Mouse (Mus musculus): Measurements from ENCODE around the gene 2610507B11Rik. TPM values are rescaled to one million over a fixed set of nuclear protein-coding genes. Genes with fewer than 3 reads are reported as not detected.

2610507B11Rik gene
- total and polyA plus RNA-seq, 3 experiments = 75.8 to 80.5 (median 77.6) TPM

GRCm38 (mm10) chr11:78300917-78301316 lies 39.4 kb downstream of the 2610507B11Rik start:
- Histone ChIP-seq H3K4me3 (ENCODE audit: control insufficient read depth in 1 of 2, insufficient read depth in 1 of 2, low read depth in 2 of 2, low read length in 2 of 2) (peak overlapping the region; percentile 79 to 87), H3K4me1 (ENCODE audit: control insufficient read depth in 1 of 2, insufficient read depth in 2 of 2, low read length in 2 of 2) (peaks cover 9 to 14% of the 10 kb centered on the region in 2 experiments; a peak in 3 of 4 replicates), H3K9me3 (replicated peaks; ENCODE audit: insufficient read depth, low read length) (no peaks in the 10 kb centered on the region), H3K27me3 (ENCODE audit: control insufficient read depth in 1 of 2, insufficient read depth in 2 of 2, low read length in 2 of 2) (no peaks in the 10 kb centered on the region), H3K36me3 (ENCODE audit: control insufficient read depth in 1 of 2, insufficient read depth in 2 of 2, low read length in 2 of 2) (peaks cover 24 to 39% of the 10 kb centered on the region in 2 experiments), H3K27ac (ENCODE audit: control insufficient read depth, low read depth, low read length) (peak overlapping the region; percentile 91), H3K9ac (ENCODE audit: control insufficient read depth, low read depth, low read length, poor library complexity, severe bottlenecking) (peak overlapping the region; percentile 87), H3K79me2 (ENCODE audit: control insufficient read depth, insufficient read depth, low read length, poor library complexity) (peaks cover 32% of the 10 kb centered on the region)
- DNase-seq (ENCODE audit: low read depth, low spot score) = no peak
- TF ChIP-seq E2F4 (IDR thresholded peaks at IDR 0.05; ENCODE audit: borderline replicate concordance, low read depth, low read length) (no peak), ETS1 (IDR thresholded peaks at IDR 0.05; ENCODE audit: low read depth, low read length) (no peak), USF2 (IDR thresholded peaks at IDR 0.05; ENCODE audit: borderline replicate concordance in 1 of 2, insufficient read depth in 1 of 2, low read depth in 1 of 2, low read length in 2 of 2) (no peak), EP300 (IDR thresholded peaks at IDR 0.05; ENCODE audit: low read depth in 1 of 2, low read length in 2 of 2) (peak in 1 of 2 experiments; percentile 23; a peak in 1 of 4 replicates), KAT2A (conservative IDR thresholded peaks at IDR 0.05; ENCODE audit: low read depth, low read length) (peak; percentile 48; the same call in 1 of the 2 replicates), MXI1 (IDR thresholded peaks at IDR 0.05; ENCODE audit: low read depth, low read length) (peak; percentile 78; the same call in 1 of the 2 replicates), MYC (IDR thresholded peaks at IDR 0.05; ENCODE audit: low read depth, low read length) (peak; percentile 26; the same call in 1 of the 2 replicates), RCOR1 (IDR thresholded peaks at IDR 0.05; ENCODE audit: low read depth, low read length) (no peak), SIN3A (IDR thresholded peaks at IDR 0.05; ENCODE audit: low read length) (no peak), CHD2 (IDR thresholded peaks at IDR 0.05; ENCODE audit: low read length) (no peak), UBTF (IDR thresholded peaks at IDR 0.05; ENCODE audit: borderline replicate concordance, insufficient read depth, low read depth, low read length) (0 out of 2 replicates have a peak, but pooled peaks have one; percentile 33), ZNF384 (IDR thresholded peaks at IDR 0.05; ENCODE audit: low read depth, low read length) (no peak), CHD1 (IDR thresholded peaks at IDR 0.05; ENCODE audit: low read depth, low read length) (peak; percentile 92), POLR2AphosphoS5 (IDR thresholded peaks at IDR 0.05; ENCODE audit: borderline replicate concordance, low read depth, low read length) (no peak), MAX (IDR thresholded peaks at IDR 0.05; ENCODE audit: low read length) (peak; percentile 51)

DNA sequence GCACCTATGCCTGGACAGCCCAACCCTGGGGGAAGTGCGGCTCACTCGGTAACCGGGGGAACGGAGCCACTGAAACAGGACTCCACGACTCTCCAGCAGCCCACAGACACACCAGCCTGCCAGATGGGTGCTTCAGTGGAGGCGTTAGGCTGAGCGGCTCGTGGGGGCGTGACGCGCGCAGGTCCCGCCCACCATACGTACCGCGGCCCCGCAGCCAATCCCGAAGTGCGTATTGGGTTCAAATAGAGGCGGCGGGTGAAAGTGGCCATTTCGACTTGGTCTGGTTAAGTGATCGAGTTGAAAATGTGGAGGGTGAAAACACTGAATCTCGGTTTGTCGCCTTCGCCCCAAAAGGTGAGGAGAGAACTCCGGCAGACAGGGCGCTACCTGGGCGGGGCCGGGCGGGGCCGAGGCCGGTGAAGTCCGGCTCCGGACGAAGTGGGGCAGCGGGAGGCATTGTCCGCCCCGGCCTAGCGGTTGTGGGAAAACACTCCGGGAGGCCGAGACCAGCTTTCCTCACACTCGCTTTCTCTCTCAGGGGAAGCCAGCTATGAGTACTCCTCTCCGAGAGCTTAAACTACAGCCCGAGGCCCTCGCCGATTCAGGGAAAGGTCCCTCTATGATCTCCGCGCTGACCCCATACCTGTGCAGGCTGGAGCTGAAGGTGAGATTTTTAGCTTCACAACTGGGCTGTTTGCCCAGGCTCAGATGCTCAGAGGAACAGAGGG lies 40.0 kb downstream of the 2610507B11Rik start, which contains the start of gene Spag5:
Gene Spag5, plus strand, starts transcription at position 173 of the 728 bp plus-strand sequence.
- DNase-seq (ENCODE audit: low read depth, low spot score) = peak; percentile 98
- TF ChIP-seq ELF1 (IDR thresholded peaks at IDR 0.05; ENCODE audit: low read depth, low read length) (peak; percentile 48; the same call in 1 of the 2 replicates), POLR2AphosphoS5 (IDR thresholded peaks at IDR 0.05; ENCODE audit: borderline replicate concordance, low read depth, low read length) (peak; percentile 76; the same call in 1 of the 2 replicates), NELFE (IDR thresholded peaks at IDR 0.05; ENCODE audit: low read depth, low read length) (peak; percentile 98), MXI1 (IDR thresholded peaks at IDR 0.05; ENCODE audit: low read depth, low read length) (peak; percentile 93), ZMIZ1 (IDR thresholded peaks at IDR 0.05; ENCODE audit: low read depth, low read length) (peak; percentile 97), ETS1 (IDR thresholded peaks at IDR 0.05; ENCODE audit: low read depth, low read length) (no peak), MEF2A (IDR thresholded peaks at IDR 0.05; ENCODE audit: extremely low read depth, insufficient replicate concordance, low read depth, low read length, poor library complexity, severe bottlenecking) (peak; percentile 26; the same call in 1 of the 2 replicates), TBP (IDR thresholded peaks at IDR 0.05; ENCODE audit: low read depth, low read length) (peak; percentile 97), NRF1 (IDR thresholded peaks at IDR 0.05; ENCODE audit: insufficient read depth, low read depth, low read length, poor library complexity, severe bottlenecking) (peak; percentile 67), ZC3H11A (IDR thresholded peaks at IDR 0.05; ENCODE audit: low read depth, low read length) (no peak), HCFC1 (IDR thresholded peaks at IDR 0.05; ENCODE audit: low read depth, low read length) (peak; percentile 58), ZKSCAN1 (IDR thresholded peaks at IDR 0.05; ENCODE audit: low read depth, low read length) (no peak), TCF12 (IDR thresholded peaks at IDR 0.05; ENCODE audit: low read depth, low read length) (peak; percentile 82), MYC (IDR thresholded peaks at IDR 0.05; ENCODE audit: low read depth, low read length) (peak; percentile 45; the same call in 1 of the 2 replicates), UBTF (IDR thresholded peaks at IDR 0.05; ENCODE audit: borderline replicate concordance, insufficient read depth, low read depth, low read length) (peak; percentile 35; the same call in 1 of the 2 replicates), MAFK (IDR thresholded peaks at IDR 0.05; ENCODE audit: borderline replicate concordance, low read depth, low read length) (no peak), ZNF384 (IDR thresholded peaks at IDR 0.05; ENCODE audit: low read depth, low read length) (no peak), POLR2AphosphoS2 (IDR thresholded peaks at IDR 0.05; ENCODE audit: low read length) (peak; percentile 99)

More for the DNA sequence above, 40.0 kb downstream of the 2610507B11Rik start, which contains the start of gene Spag5:
- no peaks in the 10 kb centered on the region for H3K9me3 ChIP-seq (replicated peaks; ENCODE audit: insufficient read depth, low read length)
- peaks cover 32% of the 10 kb centered on the region for H3K79me2 ChIP-seq (ENCODE audit: control insufficient read depth, insufficient read depth, low read length, poor library complexity)
- H3K27me3 ChIP-seq (ENCODE audit: control insufficient read depth in 1 of 2, insufficient read depth in 2 of 2, low read length in 2 of 2) = no peaks in the 10 kb centered on the region
- peak within 1 kb of the TSS; percentile 91 for H3K27ac ChIP-seq (ENCODE audit: control insufficient read depth, low read depth, low read length)
- peak within 1 kb of the TSS; percentile 87 for H3K9ac ChIP-seq (ENCODE audit: control insufficient read depth, low read depth, low read length, poor library complexity, severe bottlenecking)
- H3K4me1 ChIP-seq (ENCODE audit: control insufficient read depth in 1 of 2, insufficient read depth in 2 of 2, low read length in 2 of 2) = peaks cover 15% of the 10 kb centered on the region in 2 experiments; a peak in 3 of 4 replicates
- peaks cover 30 to 45% of the 10 kb centered on the region in 2 experiments for H3K36me3 ChIP-seq (ENCODE audit: control insufficient read depth in 1 of 2, insufficient read depth in 2 of 2, low read length in 2 of 2)
- peak within 1 kb of the TSS; percentile 79 to 87 for H3K4me3 ChIP-seq (ENCODE audit: control insufficient read depth in 1 of 2, insufficient read depth in 1 of 2, low read depth in 2 of 2, low read length in 2 of 2)

Measured in MEL (cell line).